Mouse (Mus musculus): ENCODE measurements around the gene Washc1. TPM values are rescaled to one million over a fixed set of nuclear protein-coding genes. Genes with fewer than 3 reads are reported as not detected.
"Not testable (repeated sequence)": the region's sequence is repeated elsewhere in the genome, so short reads cannot be mapped to it uniquely, and the experiment has no call there.

Washc1 gene
- total and polyA plus RNA-seq, 3 experiments, result 20.2 to 44.5 (median 37.0) TPM

DNA sequence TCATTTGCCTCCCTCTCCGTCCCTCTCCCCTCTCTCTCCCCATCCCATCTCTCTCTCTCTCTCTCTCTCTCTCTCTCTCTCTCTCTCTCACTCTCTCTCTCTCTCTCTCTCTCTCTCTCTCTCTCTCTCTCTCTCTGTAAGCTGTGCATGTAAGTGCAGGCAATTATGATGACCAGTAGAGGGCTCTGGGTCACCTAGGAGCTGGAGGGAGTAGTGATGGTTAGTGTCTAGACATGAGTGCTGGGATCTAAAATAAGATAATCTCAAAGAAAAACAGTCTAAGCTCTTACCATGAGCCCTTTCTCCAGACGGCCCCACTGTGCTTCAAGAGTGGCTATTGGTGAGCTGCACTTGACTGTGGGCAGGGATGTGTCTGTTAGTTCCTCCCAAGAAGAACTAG is 43.5 kb downstream of the Washc1 start:
- Histone ChIP-seq H3K27me3 (ENCODE audit: insufficient read depth, low read length) (no peaks in the 10 kb centered on the region), H3K36me3 (replicated peaks) (peaks cover 26% of the 10 kb centered on the region), H3K4me1 (ENCODE audit: insufficient read depth, low read depth, low read length) (no peaks in the 10 kb centered on the region), H3K9me3 (replicated peaks) (no peaks in the 10 kb centered on the region), H3K4me3 (ENCODE audit: low read depth, low read length) (no peak overlapping the region)
- DNase-seq (ENCODE audit: low spot score) (no peak), ATAC-seq (ENCODE audit: extremely low read depth, insufficient number of reproducible peaks, low FRiP score, poor library complexity, severe bottlenecking) (no peak)
- no peak for TF ChIP-seq GATA2 (IDR thresholded peaks at IDR 0.05; ENCODE audit: borderline replicate concordance, low read depth, low read length)
- no peak for TF ChIP-seq TAL1 (conservative IDR thresholded peaks at IDR 0.05; ENCODE audit: low read depth, low read length)
- TF ChIP-seq GATA1 (IDR thresholded peaks at IDR 0.05; ENCODE audit: borderline replicate concordance, low read length), result no peak

DNA sequence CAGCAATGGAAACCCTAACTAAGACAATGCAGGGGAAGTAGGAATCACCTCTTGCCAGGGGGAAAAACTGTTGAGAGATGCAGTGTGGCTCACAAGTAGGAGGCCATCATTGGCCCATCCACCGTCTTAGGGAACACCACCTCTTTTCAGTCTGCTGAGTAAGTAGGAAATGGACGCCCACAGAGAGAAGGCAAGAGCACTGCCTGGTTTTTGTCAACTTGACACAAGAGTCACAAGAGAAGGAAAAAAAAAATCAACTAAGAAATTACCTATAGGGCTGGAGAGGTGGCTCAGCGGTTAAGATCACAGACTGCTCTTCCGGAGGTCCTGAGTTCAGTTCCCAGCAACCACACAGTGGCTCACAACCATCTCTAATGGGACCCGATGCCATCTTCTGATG is 46.9 kb downstream of the Washc1 start:
- no peak for ATAC-seq (ENCODE audit: extremely low read depth, insufficient number of reproducible peaks, low FRiP score, poor library complexity, severe bottlenecking)
- no peak for DNase-seq (ENCODE audit: low spot score)
- Histone ChIP-seq H3K36me3 (replicated peaks) (no peaks in the 10 kb centered on the region), H3K9me3 (replicated peaks) (0 out of 2 replicates have a peak, but pooled peaks cover 6% of the 10 kb centered on the region), H3K4me3 (ENCODE audit: low read depth, low read length) (no peak overlapping the region), H3K4me1 (ENCODE audit: insufficient read depth, low read depth, low read length) (no peaks in the 10 kb centered on the region), H3K27me3 (ENCODE audit: insufficient read depth, low read length) (no peaks in the 10 kb centered on the region)
- TF ChIP-seq POLR2AphosphoS5 (IDR thresholded peaks at IDR 0.05; ENCODE audit: insufficient replicate concordance, low read depth, low read length), result no peak
- no peak for TF ChIP-seq GATA1 (IDR thresholded peaks at IDR 0.05; ENCODE audit: borderline replicate concordance, low read length)
- TF ChIP-seq TAL1 (conservative IDR thresholded peaks at IDR 0.05; ENCODE audit: low read depth, low read length), result no peak

GRCm38 (mm10) chr17:66167141-66167540 is 55.8 kb downstream of the Washc1 start:
- not testable (repeated sequence) for H3K9me3 ChIP-seq (replicated peaks); H3K4me1 ChIP-seq (ENCODE audit: insufficient read depth, low read depth, low read length); H3K36me3 ChIP-seq (replicated peaks); H3K4me3 ChIP-seq (ENCODE audit: low read depth, low read length); DNase-seq (ENCODE audit: low spot score); H3K27me3 ChIP-seq (ENCODE audit: insufficient read depth, low read length); ATAC-seq (ENCODE audit: extremely low read depth, insufficient number of reproducible peaks, low FRiP score, poor library complexity, severe bottlenecking)

Other genes with a start within 250 kb of the Washc1 start
- gene Ralbp1, start 225.7 kb upstream of the Washc1 start, total RNA-seq (2014; fragmentation: Nextera tagmentation), result 29.6 and 32.5 TPM in 2 replicates
- gene Ralbp1, start 225.7 kb upstream of the Washc1 start, total RNA-seq (2017), result 63.1 and 69.1 TPM in 2 replicates
- gene Ralbp1, start 225.7 kb upstream of the Washc1 start, polyA plus RNA-seq (2012), result 54.8 and 58.4 TPM in 2 replicates
- 45.0 and 46.0 TPM in 2 replicates for gene Twsg1, start 160.3 kb upstream of the Washc1 start, total RNA-seq (2014; fragmentation: Nextera tagmentation)
- gene Twsg1, start 160.3 kb upstream of the Washc1 start, total RNA-seq (2017), result 27.5 and 28.8 TPM in 2 replicates
- gene Twsg1, start 160.3 kb upstream of the Washc1 start, polyA plus RNA-seq (2012), result 24.2 and 31.6 TPM in 2 replicates
- gene Ankrd12, start 34.5 kb upstream of the Washc1 start, total RNA-seq (2014; fragmentation: Nextera tagmentation), result 59.2 and 67.7 TPM in 2 replicates
- gene Ankrd12, start 34.5 kb upstream of the Washc1 start, total RNA-seq (2017), result 61.0 and 74.8 TPM in 2 replicates
- 5.5 and 5.9 TPM in 2 replicates for gene Ankrd12, start 34.5 kb upstream of the Washc1 start, polyA plus RNA-seq (2012)
- 133 TPM in 2 replicates for gene Ndufv2, start 10.0 kb upstream of the Washc1 start, total RNA-seq (2014; fragmentation: Nextera tagmentation)
- gene Ndufv2, start 10.0 kb upstream of the Washc1 start, total RNA-seq (2017), result 193 and 216 TPM in 2 replicates
- 77.7 and 115 TPM in 2 replicates for gene Ndufv2, start 10.0 kb upstream of the Washc1 start, polyA plus RNA-seq (2012)
- gene Ddx11, start 12.0 kb downstream of the Washc1 start, total RNA-seq (2014; fragmentation: Nextera tagmentation), result 20.2 and 22.9 TPM in 2 replicates
- 18.9 and 28.1 TPM in 2 replicates for gene Ddx11, start 12.0 kb downstream of the Washc1 start, total RNA-seq (2017)
- gene Ddx11, start 12.0 kb downstream of the Washc1 start, polyA plus RNA-seq (2012), result 8.9 and 10.1 TPM in 2 replicates

All from G1E (cell line).